Mouse (Mus musculus) urinary bladder, postnatal 4 days (tissue): Measurements from ENCODE around the gene Camkmt.
A peak's percentile ranks its signal among the peaks of the same experiment; 100 is the strongest.

Source experiments
- DNase-seq, 2 experiments: peaks; one replicate each; pipeline ENCODE4 v3.0.0; 2021 to 2022; ENCODE audit warnings: low spot score in 2 of 2

Camkmt gene

GRCm38 (mm10) chr17:85493521-85493920 is 403.2 kb downstream of the Camkmt start:
- DNase-seq: peak in 1 of 2 experiments; percentile 44

GRCm38 (mm10) chr17:85495012-85495754 is 404.8 kb downstream of the Camkmt start:
- DNase-seq: no peak

DNA sequence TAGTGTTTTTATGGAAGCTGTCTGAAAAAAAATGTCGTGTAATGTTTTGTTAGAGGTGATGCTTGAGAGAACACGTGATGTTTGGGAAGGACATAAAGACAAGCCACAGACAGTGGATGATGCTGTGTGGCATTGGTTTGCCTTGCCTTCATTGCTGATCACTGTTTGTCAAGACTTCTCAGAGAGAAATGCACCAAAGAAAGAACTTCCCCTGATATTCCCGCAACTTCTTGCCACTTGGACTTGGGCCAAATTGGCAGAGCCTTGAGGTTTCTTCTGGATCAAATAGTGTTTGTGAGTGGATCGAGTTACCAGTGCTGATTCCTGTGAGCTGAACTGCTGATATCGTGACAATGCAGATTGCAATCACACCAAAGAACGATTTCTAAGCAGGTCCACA is 405.5 kb downstream of the Camkmt start:
- DNase-seq: peak in 1 of 2 experiments; percentile 32

DNA sequence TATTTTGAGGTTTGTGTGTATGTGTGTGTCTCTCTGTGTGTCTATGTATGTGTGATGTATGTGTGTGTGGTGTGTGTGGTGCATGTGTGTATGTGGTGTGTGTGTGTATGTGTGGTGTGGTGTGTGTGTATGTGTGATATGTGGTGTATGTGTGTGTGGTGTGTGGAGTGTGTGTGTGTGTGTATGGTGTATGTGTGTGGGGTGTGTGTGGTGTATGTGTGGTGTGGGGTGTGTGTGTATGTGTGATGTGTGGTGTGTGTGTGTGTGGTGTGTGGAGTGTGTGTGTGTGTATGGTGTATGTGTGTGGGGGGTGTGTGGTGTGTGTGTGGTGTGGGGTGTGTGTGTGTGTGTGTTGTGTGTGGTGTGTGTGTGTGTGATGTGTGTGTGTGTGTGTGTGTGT is 414.5 kb downstream of the Camkmt start:
- no peak for DNase-seq

DNA sequence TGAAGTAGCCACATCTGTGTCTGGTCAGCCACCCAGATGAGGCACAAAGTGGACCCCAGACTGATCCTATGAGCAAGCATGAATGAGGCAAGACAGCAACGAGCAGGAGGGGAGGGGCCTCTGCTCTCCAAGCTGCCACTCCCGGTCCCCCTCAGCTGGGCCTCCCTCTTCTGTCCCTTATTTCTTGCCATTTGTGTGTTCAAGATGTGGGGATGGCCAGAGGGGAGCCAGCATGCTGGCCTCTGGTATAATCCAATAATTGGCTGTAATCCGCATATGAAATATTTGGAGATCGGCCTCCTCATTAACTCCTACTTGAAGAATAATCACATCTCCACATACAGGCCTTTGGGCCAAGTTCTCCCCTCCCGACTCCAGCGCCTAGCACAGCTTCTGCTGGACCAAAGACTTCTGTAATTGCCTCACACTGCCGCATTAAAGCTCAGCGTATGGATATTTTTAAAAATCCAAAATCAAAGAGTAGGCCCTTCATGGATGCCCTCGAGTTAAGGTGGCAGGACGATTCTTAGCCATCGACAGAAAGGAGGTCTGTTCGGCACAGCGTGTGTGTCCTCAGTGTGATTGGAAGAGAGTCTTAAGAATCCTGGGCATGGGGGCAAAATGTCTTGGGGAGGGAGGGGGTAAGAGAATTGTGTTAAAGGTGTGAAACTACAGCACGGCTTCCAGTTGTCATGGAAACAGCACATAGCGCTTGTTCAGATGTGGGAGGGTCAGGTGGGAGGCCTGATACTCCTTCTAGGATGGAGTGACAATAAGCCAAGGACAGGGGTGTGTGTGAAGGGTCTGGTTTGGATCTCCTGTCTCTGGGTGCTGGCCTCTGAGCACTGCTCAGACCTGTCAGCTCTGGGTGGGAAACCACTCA is 416.1 kb downstream of the Camkmt start:
- no peak for DNase-seq

GRCm38 (mm10) chr17:85507089-85507460 is 416.7 kb downstream of the Camkmt start:
- DNase-seq: no peak
